Mouse (Mus musculus) cerebellum, adult 11-12 months (tissue): ENCODE data around the gene Fgfr2.

Experiments used
- DNase-seq: peaks from one replicate; pipeline ENCODE4 v3.0.0; 2022

The Fgfr2 gene

DNA sequence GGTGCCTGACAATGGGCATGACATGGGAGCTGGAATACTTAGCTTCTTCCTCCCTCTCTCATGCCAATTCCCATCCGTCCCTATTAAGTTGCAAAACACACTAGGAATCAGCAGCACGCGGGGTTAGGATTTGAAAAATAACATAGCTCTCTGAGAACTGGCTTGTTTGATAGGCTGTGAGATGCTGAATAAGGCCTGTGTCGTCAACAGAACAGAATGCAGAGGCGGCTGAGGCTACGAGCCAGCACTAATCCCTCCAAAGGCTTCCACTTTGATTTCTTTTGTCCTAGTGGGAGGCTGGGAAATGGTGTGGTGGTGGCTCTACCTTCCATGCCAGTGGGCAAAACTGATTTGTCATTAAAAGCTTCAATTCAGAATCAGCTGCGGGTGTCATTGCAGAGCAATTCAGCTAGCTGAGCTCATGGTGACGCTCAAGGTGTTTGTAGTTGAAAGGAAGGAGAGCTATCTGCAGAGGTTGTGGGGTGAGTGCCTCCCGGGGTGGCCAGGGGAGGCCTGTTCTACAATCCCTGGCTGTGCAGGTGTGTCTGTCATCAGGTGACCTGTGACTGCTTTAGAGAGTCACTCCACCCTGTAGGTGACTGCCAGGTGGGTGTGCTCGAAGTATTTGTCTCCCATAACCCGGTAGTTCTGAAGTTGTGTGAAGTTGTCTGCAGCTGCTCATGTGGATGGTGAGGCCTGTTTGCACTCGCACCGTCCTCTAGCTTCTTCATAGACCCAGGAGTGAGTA is 2532.9 kb downstream of the Fgfr2 start:
- no peak for DNase-seq

- no peak for DNase-seq
These were observed 2536.6 kb downstream of the Fgfr2 start for GRCm38 (mm10) chr7:130586521-130587072.

DNA sequence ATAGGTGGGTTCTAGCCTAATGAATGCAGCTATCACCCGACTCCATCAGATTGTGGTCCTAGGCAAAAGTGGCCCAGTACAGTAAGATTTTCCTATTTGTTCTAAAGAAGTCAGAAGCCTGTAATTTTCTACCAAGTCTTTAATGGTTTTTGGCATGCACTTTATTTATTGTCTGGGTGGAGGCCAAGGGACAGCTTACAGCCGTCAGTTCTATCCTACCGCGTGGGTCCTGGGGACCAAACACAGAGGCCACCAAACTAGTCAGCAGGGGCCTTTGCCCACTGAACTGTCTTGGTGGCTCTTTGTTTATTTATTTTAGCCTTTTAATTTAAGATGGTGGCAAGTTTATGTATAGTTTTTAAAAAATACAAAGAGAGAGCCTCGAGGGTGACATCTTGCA is 2544.5 kb downstream of the Fgfr2 start:
- no peak for DNase-seq

DNA sequence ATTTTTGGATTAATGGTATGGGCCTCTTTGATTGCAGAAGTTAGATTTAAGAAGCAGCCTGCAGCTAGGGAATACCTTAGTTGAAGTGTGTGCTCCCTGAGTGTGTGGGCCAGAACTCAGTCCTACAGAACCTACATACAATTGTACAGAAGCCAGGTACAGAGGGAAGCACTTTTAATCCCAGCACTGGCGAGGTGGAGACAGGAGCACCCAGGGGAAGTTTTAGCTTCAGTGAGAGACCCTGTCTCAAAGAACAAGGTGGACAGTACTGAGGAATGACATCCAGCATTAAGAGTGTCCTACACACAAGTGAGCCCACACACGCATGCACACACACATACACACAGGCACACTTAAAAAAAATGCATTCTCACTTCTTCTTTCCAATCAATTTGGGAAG is 2545.1 kb downstream of the Fgfr2 start:
- DNase-seq: no peak

DNA sequence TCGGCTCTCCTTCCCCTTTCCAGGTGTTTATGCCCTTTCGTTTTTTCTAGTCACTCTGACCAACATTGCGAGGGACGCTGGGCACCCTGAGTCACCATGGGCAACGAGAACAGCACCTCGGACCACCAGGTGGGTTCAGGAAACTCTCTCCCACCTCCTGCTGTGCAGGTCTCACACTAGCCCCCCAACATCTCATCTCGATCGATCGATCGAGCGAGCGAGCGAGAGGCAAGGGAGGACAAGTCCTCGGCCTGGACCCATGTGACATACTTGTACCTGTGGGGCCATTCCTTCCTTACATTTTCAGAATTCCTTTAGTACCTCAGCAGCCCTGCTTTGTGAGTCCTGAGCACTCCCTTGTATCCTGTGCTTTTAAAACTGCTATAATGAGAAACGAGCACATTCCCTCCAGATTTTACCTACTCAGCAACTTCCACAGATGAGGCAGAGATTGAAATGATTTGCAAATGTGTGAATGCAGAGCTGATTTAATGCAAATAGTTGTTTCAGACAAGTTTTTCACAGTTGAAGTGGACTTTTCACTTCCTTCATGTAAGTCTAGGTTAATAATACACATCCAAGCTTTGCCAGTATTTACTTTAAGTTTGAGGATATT is 2545.7 kb downstream of the Fgfr2 start, which contains the start of gene Tacc2:
Gene Tacc2, plus strand, starts transcription at position 51 of the 616 bp plus-strand sequence.
- no peak for DNase-seq

- no peak for DNase-seq
These were observed 2546.2 kb downstream of the Fgfr2 start for GRCm38 (mm10) chr7:130576981-130577380.

GRCm38 (mm10) chr7:130574211-130574991 is 2548.7 kb downstream of the Fgfr2 start:
- no peak for DNase-seq

- no peak for DNase-seq
These were observed 2549.4 kb downstream of the Fgfr2 start for GRCm38 (mm10) chr7:130573746-130574145.

DNA sequence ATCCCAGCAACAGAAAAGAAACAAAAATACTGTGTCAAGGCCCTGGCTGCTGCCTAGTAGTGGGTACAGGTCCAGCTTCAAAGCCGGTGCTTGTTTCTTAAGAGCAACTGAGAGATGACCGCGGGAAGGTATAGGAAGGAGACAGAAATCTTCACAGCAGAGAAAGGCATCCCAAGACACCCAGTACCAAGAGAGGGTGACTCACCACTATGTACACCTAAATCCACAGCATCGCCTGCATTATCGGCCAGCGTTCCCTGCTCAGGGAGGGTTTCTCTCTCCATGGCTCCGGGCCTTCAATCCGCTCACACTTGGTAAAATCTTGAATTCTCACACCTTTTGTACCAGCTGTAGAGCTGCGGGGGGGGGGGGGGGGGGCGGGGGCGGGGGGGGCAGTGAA is 2550.3 kb downstream of the Fgfr2 start, which contains the start of gene Nsmce4a:
Gene Nsmce4a, minus strand, starts transcription at position 298 of the 400 bp plus-strand sequence.
- DNase-seq: no peak

- no peak for DNase-seq
These were observed 2552.7 kb downstream of the Fgfr2 start for GRCm38 (mm10) chr7:130570472-130570871.

- no peak for DNase-seq
These were observed 2554.2 kb downstream of the Fgfr2 start for GRCm38 (mm10) chr7:130568783-130569436.

DNA sequence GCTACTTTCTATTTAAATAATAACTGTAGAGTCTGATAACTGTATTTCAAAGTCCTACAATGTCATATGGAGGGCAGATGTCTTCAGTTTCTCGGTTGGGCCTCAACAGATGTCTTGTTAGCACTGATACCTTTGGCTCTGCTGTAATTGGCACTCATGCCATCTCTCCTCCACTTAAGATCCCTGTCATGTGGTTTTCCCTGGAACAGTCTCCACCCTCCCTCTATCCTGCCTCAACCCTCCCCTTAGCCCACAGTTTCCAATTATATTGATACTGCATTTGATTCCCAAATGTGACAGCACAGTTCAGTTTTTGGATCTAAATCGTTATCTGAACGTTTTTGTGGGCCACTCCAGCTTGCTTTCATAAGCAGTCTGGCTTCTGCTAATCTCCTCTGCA is 2558.6 kb downstream of the Fgfr2 start:
- DNase-seq: no peak

DNA sequence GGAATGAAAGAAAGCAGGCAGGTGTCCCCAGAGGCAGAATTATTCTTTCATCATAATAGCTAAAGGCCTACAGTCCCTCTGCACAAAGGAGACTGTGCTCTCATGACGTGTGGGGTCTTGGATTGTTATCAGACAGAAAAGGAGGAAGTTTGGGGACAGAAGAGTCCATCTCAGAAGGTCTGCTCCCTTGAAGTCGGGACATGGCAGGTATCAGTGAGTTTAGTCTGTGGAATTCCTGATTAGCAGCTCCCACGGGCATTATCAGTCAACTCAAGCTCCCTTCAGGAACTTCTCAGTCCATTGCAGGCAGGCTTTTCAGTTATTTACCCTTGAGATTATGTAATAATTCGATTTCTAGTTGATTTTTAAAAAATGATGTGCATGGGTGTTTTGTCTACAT is 2559.3 kb downstream of the Fgfr2 start:
- no peak for DNase-seq

- DNase-seq: no peak
These were observed 2559.9 kb downstream of the Fgfr2 start for GRCm38 (mm10) chr7:130563276-130563675.

DNA sequence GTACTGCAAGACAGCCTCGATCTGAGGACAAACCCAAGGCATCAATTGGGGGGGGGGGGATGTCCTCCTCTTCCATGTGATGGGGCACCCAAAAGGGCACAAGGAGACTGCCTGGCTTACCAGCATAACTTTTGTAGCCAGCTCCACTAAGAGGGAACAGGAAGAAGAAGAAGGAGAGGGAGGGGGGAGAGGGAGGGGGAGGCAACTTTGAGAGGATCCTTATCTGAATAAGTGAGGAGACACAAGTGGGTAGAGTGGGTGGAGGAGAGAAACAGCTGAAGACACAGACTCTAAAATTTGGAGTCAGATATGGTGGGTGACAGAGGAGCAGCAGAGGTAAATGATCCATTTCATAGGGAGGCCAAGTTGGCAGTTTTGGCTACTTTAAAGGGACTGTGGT is 2562.2 kb downstream of the Fgfr2 start:
- no peak for DNase-seq

GRCm38 (mm10) chr7:130558592-130558991 is 2564.6 kb downstream of the Fgfr2 start:
- no peak for DNase-seq

DNA sequence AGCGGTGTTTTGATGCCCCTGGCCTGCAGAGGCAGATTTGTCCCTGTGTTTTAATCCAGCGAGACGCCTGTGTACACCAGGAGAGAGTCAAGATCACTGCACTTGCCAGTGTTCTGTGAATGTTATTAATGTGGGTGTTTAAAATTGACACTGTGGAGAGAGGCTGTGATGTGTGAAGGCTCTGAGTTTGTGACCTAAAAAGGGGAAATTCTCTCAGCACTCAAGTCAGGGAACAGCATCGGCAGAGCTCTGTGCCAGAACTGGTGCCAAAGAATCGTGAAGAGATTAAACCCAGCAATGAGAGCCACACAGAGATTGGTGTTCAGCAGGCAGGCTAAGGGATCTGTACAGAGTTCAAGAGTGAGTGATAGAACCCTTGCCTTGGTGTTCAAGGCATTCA is 2567.6 kb downstream of the Fgfr2 start:
- no peak for DNase-seq

DNA sequence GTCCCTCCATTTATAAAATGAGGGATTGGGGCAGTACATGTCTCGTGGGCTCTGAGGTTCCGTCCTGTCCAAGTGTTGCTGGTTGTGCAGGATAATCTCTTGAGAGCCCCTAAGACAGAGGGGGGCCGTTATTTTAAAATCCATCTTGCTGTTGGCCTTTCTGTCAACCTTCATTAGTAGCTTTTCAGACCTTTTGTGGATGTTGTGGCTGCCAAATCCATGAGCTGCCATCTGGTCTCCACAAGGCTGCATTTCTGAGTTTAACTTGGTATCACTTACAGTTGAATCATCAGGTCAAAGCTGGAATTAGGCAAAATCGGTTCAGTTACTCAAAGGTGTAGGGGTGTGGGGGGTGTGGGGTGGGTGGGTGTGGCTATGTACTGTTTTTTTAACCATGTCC is 2569.8 kb downstream of the Fgfr2 start:
- peak; percentile 73 for DNase-seq

GRCm38 (mm10) chr7:130552780-130553179 is 2570.4 kb downstream of the Fgfr2 start:
- DNase-seq: peak; percentile 87

GRCm38 (mm10) chr7:130547635-130548175 is 2575.4 kb downstream of the Fgfr2 start:
- no peak for DNase-seq

GRCm38 (mm10) chr7:130546791-130547484 is 2576.2 kb downstream of the Fgfr2 start:
- peak; percentile 94 for DNase-seq

DNA sequence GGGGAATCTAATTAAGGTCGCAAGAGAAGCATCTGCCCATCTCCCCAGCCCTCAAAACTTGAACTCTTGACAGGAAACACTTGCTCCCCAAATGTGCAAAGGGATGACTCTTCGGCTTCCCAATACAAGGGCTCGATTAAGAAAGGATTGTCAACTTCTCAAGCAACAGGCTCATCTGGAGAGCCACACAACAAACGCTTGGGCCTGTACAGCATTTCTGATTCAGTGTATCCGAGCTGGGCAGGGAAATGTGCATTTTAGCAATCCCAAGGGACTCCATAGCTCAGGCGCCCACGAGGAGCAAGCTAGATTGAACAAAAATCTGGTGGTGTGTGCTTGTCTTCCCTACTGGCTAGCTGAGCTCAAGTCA is 2576.7 kb downstream of the Fgfr2 start:
- DNase-seq: no peak
